Mouse (Mus musculus) ES-E14 (cell line): Measurements from ENCODE around the gene Mllt3.

Experiments
- CHD2 ChIP-seq: IDR thresholded peaks from 2 replicates; pipeline ENCODE4 v1.6.1; 2014; ENCODE audit warnings: mild to moderate bottlenecking, low read depth, low read length, inconsistent platforms
- HCFC1 ChIP-seq: IDR thresholded peaks from 2 replicates; pipeline ENCODE4 v1.6.1; 2012; ENCODE audit warnings: low read length, inconsistent platforms, borderline replicate concordance; ENCODE audit not compliant: insufficient read depth
- ZC3H11A ChIP-seq: IDR thresholded peaks from 2 replicates; pipeline ENCODE4 v1.6.1; 2012; ENCODE audit warnings: low read depth, mild to moderate bottlenecking, inconsistent platforms, low read length, borderline replicate concordance

DNA sequence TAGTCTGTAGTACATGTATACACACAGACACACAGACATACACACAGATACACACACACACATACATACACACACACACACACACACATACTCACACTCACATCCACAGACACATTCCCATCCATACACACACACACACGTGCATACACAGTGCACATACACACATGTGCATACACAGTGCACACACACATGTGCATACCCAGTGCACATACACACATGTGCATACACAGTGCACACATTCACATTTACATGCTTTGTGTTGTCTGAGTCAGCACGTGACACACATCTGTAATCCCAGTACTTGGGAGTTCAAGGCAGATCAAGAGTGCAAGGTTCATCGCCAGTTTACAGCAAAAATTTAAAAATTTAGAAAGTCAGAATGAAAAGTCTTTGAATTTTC, 48.7 kb upstream of the Mllt3 start:
- TF ChIP-seq HCFC1 (no peak), CHD2 (no peak), ZC3H11A (no peak)
